Mouse (Mus musculus) cerebellum, adult 2 months (tissue): ENCODE measurements around the gene Cep128.

Experiments used
- CTCF ChIP-seq: fragments of 200-500 bp; IDR thresholded peaks from 2 replicates; pipeline ENCODE4 v1.5.1; 2011; ENCODE audit warnings: low read depth, mild to moderate bottlenecking, control low read depth, low read length, moderate library complexity, borderline replicate concordance; ENCODE audit not compliant: insufficient read depth
- POLR2A ChIP-seq: fragments of 200-500 bp; IDR thresholded peaks from 2 replicates; pipeline ENCODE4 v1.6.1; 2011; ENCODE audit warnings: low read length, control low read depth, borderline replicate concordance; ENCODE audit not compliant: insufficient read depth

DNA sequence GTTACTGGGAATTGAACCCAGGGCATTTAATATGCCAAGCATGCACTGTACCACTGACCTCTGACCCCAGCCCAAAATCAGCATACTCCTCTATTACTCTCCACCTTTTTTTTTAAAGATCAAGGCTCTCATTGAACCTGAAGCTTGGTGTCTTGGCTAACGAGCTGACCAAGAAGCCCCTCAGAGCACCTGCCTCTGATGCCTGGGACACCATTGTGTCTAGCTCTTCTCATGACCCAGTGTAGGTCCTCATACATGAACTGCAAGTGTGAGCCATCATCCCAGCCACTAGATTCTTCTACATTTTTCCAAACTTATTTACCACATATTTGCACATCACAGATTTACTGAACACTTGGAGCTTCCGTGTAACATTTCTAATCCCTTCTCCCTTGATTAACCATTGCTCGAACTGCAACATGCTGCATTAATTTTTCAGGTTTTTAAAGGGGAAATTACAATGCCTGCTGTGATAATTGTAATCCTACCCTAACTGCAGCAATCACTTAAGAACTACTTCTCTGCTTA lies 119.3 kb downstream of the Cep128 start:
- TF ChIP-seq CTCF: no peak
- no peak for TF ChIP-seq POLR2A
